Mouse (Mus musculus) intestine, postnatal 0 days (tissue): ENCODE measurements around the gene Kcnj14. TPM values are rescaled to one million over a fixed set of nuclear protein-coding genes. Genes with fewer than 3 reads are reported as not detected.

ENCODE experiments used
- ATAC-seq: fragments of 200-750 bp; cut with Nextera tagmentation; 2 replicates; pipeline ENCODE4 v1.8.0; 2017; ENCODE audit warnings: mild to moderate bottlenecking, moderate TSS enrichment, moderate library complexity
- H3K27ac ChIP-seq: fragments of 300-500 bp; sonication (generic); 2 replicates; pipeline ENCODE4 v1.5.1; 2014; ENCODE audit warnings: mild to moderate bottlenecking, low read depth, low read length, moderate library complexity
- H3K27me3 ChIP-seq: fragments of 300-500 bp; sonication (generic); replicated peaks from 2 replicates; pipeline ENCODE4 v1.6.1; 2014; ENCODE audit warnings: low read length, mixed read lengths; ENCODE audit not compliant: control insufficient read depth, insufficient read depth
- H3K36me3 ChIP-seq: fragments of 300-500 bp; sonication (generic); 2 replicates; pipeline ENCODE4 v1.6.1; 2014; ENCODE audit warnings: mild to moderate bottlenecking, moderate library complexity; ENCODE audit not compliant: control insufficient read depth, insufficient read depth
- H3K4me1 ChIP-seq: fragments of 300-500 bp; sonication (generic); replicated peaks from 2 replicates; pipeline ENCODE4 v1.6.1; 2014; ENCODE audit warnings: antibody characterized with exemption, low read length, mixed read lengths; ENCODE audit not compliant: control insufficient read depth, insufficient read depth
- H3K4me2 ChIP-seq: fragments of 300-500 bp; sonication (generic); replicated peaks from 2 replicates; pipeline ENCODE4 v1.6.1; 2014; ENCODE audit warnings: low read depth, mild to moderate bottlenecking, moderate library complexity
- H3K4me3 ChIP-seq: fragments of 300-500 bp; sonication (generic); 2 replicates; pipeline ENCODE4 v1.5.1; 2014; ENCODE audit warnings: low read depth, low read length
- H3K9ac ChIP-seq: fragments of 300-500 bp; sonication (generic); 2 replicates; pipeline ENCODE4 v1.6.1; 2014; ENCODE audit warnings: mild to moderate bottlenecking, low read depth, low read length
- H3K9me3 ChIP-seq: fragments of 300-500 bp; sonication (generic); 2 replicates; pipeline ENCODE4 v1.6.1; 2016; ENCODE audit warnings: mixed run types; ENCODE audit not compliant: control insufficient read depth
- CTCF ChIP-seq: sonication (generic); IDR thresholded peaks from 2 replicates; pipeline ENCODE4 v1.5.1; 2016; ENCODE audit warnings: low read depth, mild to moderate bottlenecking, control low read depth, antibody characterized with exemption, moderate library complexity
- WGBS: fragments of 180-500 bp; shearing (Covaris S2); extraction: QIAGEN DNeasy Blood & Tissue Kit; methylation state at CpG from one replicate; pipeline ENCODE4 v1.1.7; 2014; 5-methylcytosine and 5-hydroxymethylcytosine counted together
- polyA plus RNA-seq: library from polyadenylated mRNA; unstranded; fragments of >200 nt; fragmentation: Nextera tagmentation; extraction: Ambion mirVana; gene quantifications from 2 replicates; pipeline ENCODE4 v1.2.1, GENCODE M21; 2015

Gene Kcnj14
- polyA plus RNA-seq, 1 experiment from 2014 or later, result 0.10 TPM

GRCm38 (mm10) chr7:45833924-45834323 lies 9.3 kb upstream of the Kcnj14 start:
- H3K9me3 ChIP-seq, result no peaks in the 10 kb centered on the region
- peak overlapping the region; percentile 46 for H3K4me3 ChIP-seq
- no peak for TF ChIP-seq CTCF
- H3K9ac ChIP-seq, result no peak overlapping the region
- peak overlapping the region; percentile 74 for H3K4me2 ChIP-seq
- H3K27me3 ChIP-seq, result peaks cover 37% of the 10 kb centered on the region
- 0 out of 2 replicates have a peak, but pooled peaks cover 1% of the 10 kb centered on the region for H3K36me3 ChIP-seq
- H3K4me1 ChIP-seq, result no peaks in the 10 kb centered on the region; the same call in 1 of the 2 replicates
- ATAC-seq, result no peak
- 7% methylated on average over 31 of the region's 31 CpGs for WGBS
- no peak overlapping the region for H3K27ac ChIP-seq

DNA sequence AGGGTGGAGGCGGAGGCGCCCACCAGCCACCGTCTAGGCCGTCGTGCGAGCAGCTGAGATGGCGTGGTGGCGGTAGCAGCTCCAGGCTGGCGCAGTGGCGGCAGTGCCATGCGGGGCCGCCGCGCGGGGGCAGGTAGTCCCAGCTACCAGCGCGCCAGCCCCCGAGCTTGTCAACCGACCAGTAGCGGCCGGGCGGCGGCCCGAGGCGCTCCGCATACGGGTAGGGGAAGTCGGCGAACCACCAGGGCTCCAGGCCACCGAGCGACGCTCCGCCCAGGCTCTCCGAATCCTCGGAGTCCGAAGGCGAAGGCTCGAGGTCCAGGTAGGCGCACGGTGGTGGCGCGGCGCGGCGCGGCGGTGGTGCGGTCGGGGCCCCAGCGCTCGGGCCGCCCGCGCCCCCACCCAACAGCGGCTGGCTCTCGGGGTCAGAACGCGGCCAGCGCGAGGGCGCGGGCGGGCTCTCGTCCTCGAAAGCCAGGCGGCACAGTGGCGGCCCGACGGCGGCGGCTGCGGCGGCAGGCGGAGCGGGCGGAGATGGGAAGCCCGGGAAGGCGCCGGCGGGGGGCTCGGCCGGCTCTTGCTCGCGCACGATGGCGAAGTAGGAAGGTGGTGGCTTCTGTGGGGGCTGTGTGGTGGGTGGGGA lies 8.7 kb upstream of the Kcnj14 start:
- no peak for TF ChIP-seq CTCF
- no peak overlapping the region for H3K27ac ChIP-seq
- H3K4me3 ChIP-seq, result peak overlapping the region; percentile 46
- ATAC-seq, result no peak
- H3K4me2 ChIP-seq, result peak overlapping the region; percentile 74
- H3K36me3 ChIP-seq, result peaks cover 8% of the 10 kb centered on the region; the same call in 1 of the 2 replicates
- H3K9ac ChIP-seq, result 0 out of 2 replicates have a peak overlapping the region, but pooled peaks have one; percentile 1
- WGBS, result 0% methylated on average over 84 of the region's 86 CpGs
- peaks cover 37% of the 10 kb centered on the region for H3K27me3 ChIP-seq
- no peaks in the 10 kb centered on the region; the same call in 1 of the 2 replicates for H3K4me1 ChIP-seq
- no peaks in the 10 kb centered on the region for H3K9me3 ChIP-seq

- H3K4me3 ChIP-seq, result peak overlapping the region; percentile 46
- H3K9me3 ChIP-seq, result no peaks in the 10 kb centered on the region
- H3K27me3 ChIP-seq, result peaks cover 37% of the 10 kb centered on the region
- H3K36me3 ChIP-seq, result peaks cover 16% of the 10 kb centered on the region
- no peaks in the 10 kb centered on the region; the same call in 1 of the 2 replicates for H3K4me1 ChIP-seq
- no peak overlapping the region for H3K27ac ChIP-seq
- no peak for ATAC-seq
- H3K9ac ChIP-seq, result no peak overlapping the region
- no peak for TF ChIP-seq CTCF
- WGBS, result 14% methylated on average over 30 of the region's 30 CpGs
- H3K4me2 ChIP-seq, result peak overlapping the region; percentile 74
Observed at GRCm38 (mm10) chr7:45832428-45832827, 7.8 kb upstream of the Kcnj14 start.

- Histone ChIP-seq H3K36me3 (peaks cover 29% of the 10 kb centered on the region), H3K9me3 (no peaks in the 10 kb centered on the region), H3K4me2 (peak overlapping the region; percentile 88), H3K4me3 (peak overlapping the region; percentile 93), H3K27me3 (peaks cover 37% of the 10 kb centered on the region), H3K9ac (no peak overlapping the region), H3K4me1 (no peaks in the 10 kb centered on the region; the same call in 1 of the 2 replicates), H3K27ac (no peak overlapping the region)
- no peak for TF ChIP-seq CTCF
- WGBS, result 19% methylated on average over 5 of the region's 5 CpGs
- ATAC-seq, result peak; percentile 11; the same call in 1 of the 2 replicates
Observed at GRCm38 (mm10) chr7:45831128-45831525, 6.5 kb upstream of the Kcnj14 start.

DNA sequence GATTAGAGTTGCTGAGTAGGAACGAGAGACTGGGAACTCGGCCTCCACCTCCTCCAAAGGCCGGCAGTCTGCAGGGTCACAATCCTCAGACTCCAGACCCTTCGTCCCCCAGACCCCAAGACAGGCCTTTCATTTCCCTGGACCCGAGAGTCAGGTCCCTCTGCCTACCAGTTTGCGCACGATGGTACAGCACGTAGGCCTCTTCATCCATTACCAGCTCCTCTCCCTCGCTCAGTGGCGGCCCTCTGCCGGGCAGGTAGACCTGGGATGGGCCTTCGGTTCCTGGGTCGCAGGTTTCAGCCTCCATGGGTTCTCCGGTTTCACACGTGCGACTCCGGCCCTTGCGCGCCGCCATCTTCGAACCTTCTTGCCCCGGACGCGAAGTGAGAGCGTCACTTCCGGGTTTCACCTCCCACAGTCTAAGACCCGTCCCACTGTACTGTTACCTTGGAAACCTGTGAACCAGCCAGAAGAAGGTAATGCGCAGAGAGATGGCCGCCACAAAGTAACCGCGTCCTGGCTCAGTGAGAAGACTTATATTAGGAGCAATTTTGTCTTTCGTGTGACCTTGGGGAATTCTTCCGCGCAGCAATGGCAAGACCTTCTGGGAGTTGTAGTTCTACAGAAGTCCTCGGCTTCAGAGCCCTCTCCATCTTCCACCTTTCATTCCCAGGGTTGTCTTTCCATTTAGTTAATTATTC lies 6.0 kb upstream of the Kcnj14 start, which contains the start of gene Grwd1:
TSS of gene Grwd1 (minus strand) at position 518 of the 701 bp plus-strand sequence.
- ATAC-seq, result peak; percentile 81
- Histone ChIP-seq H3K9me3 (no peaks in the 10 kb centered on the region), H3K36me3 (peaks cover 35% of the 10 kb centered on the region), H3K9ac (peak within 1 kb of the TSS; percentile 57), H3K4me2 (peak within 1 kb of the TSS; percentile 88), H3K4me1 (no peaks in the 10 kb centered on the region; the same call in 1 of the 2 replicates), H3K4me3 (peak within 1 kb of the TSS; percentile 93), H3K27me3 (peaks cover 37% of the 10 kb centered on the region), H3K27ac (no peak within 1 kb of the TSS; the same call in 1 of the 2 replicates)
- TF ChIP-seq CTCF, result peak; percentile 21; the same call in 1 of the 2 replicates
- under 1% methylated on average over 35 of the region's 35 CpGs for WGBS

- Histone ChIP-seq H3K27ac (no peak overlapping the region), H3K9ac (no peak overlapping the region), H3K9me3 (no peaks in the 10 kb centered on the region), H3K27me3 (peaks cover 5% of the 10 kb centered on the region; the same call in 1 of the 2 replicates), H3K4me1 (no peaks in the 10 kb centered on the region), H3K4me2 (no peak overlapping the region), H3K36me3 (peaks cover 42% of the 10 kb centered on the region), H3K4me3 (no peak overlapping the region)
- 90% methylated on average over 7 of the region's 7 CpGs for WGBS
- ATAC-seq, result no peak
- no peak for TF ChIP-seq CTCF
Observed at GRCm38 (mm10) chr7:45826631-45827030, 2.0 kb upstream of the Kcnj14 start.
